Mouse (Mus musculus) liver, postnatal 0 days (tissue): Measurements from ENCODE around the gene Jade1. TPM values are rescaled to one million over a fixed set of nuclear protein-coding genes. Genes with fewer than 3 reads are reported as not detected.

Source experiments
- ATAC-seq: fragments of 200-750 bp; cut with Nextera tagmentation; 2 replicates; pipeline ENCODE4 v1.8.0; 2017; ENCODE audit warnings: mild to moderate bottlenecking, moderate library complexity
- DNase-seq: peaks from one replicate; pipeline ENCODE4 v3.0.0-alpha.2; 2016
- H3K27ac ChIP-seq: fragments of 300-500 bp; sonication (generic); 2 replicates; pipeline ENCODE4 v1.5.1; 2014; ENCODE audit warnings: antibody characterized with exemption, moderate library complexity, mild to moderate bottlenecking, low read depth
- H3K27me3 ChIP-seq: fragments of 300-500 bp; sonication (generic); 2 replicates; pipeline ENCODE4 v1.6.1; 2014; ENCODE audit warnings: low read length, control low read depth, mixed read lengths; ENCODE audit not compliant: insufficient read depth
- H3K36me3 ChIP-seq: fragments of 300-500 bp; sonication (generic); replicated peaks from 2 replicates; pipeline ENCODE4 v1.6.1; 2014; ENCODE audit warnings: mild to moderate bottlenecking, control low read depth, low read length, moderate library complexity, mixed read lengths; ENCODE audit not compliant: insufficient read depth
- H3K4me1 ChIP-seq: fragments of 300-500 bp; sonication (generic); 2 replicates; pipeline ENCODE4 v1.6.1; 2014; ENCODE audit warnings: antibody characterized with exemption, mild to moderate bottlenecking, control low read depth; ENCODE audit not compliant: insufficient read depth
- H3K4me2 ChIP-seq: fragments of 300-500 bp; sonication (generic); 2 replicates; pipeline ENCODE4 v1.6.1; 2014; ENCODE audit warnings: low read depth, mild to moderate bottlenecking, low read length, moderate library complexity, mixed read lengths
- H3K4me3 ChIP-seq: fragments of 300-500 bp; sonication (generic); 2 replicates; pipeline ENCODE4 v1.5.1; 2014; ENCODE audit warnings: low read depth, low read length
- H3K9ac ChIP-seq: fragments of 300-500 bp; sonication (generic); replicated peaks from 2 replicates; pipeline ENCODE4 v1.6.1; 2014; ENCODE audit warnings: mild to moderate bottlenecking, moderate library complexity
- H3K9me3 ChIP-seq: fragments of 300-500 bp; sonication (generic); 2 replicates; pipeline ENCODE4 v1.6.1; 2016; ENCODE audit warnings: mild to moderate bottlenecking, control low read depth, low read length, mixed read lengths
- CTCF ChIP-seq: sonication (generic); IDR thresholded peaks from 2 replicates; pipeline ENCODE4 v1.5.1; 2016; ENCODE audit warnings: antibody characterized with exemption, low read depth
- EP300 ChIP-seq: IDR thresholded peaks from 2 replicates; pipeline ENCODE4 v1.6.1; 2016; ENCODE audit warnings: antibody characterized with exemption, low read depth, mild to moderate bottlenecking
- WGBS: fragments of 180-500 bp; shearing (Covaris S2); extraction: QIAGEN DNeasy Blood & Tissue Kit; methylation state at CpG from one replicate; pipeline ENCODE4 v1.1.7; 2014; ENCODE audit not compliant: insufficient replicate concordance; 5-methylcytosine and 5-hydroxymethylcytosine counted together
- polyA plus RNA-seq: library from polyadenylated mRNA; unstranded; fragments of >200 nt; fragmentation: Nextera tagmentation; extraction: Ambion mirVana; gene quantifications from 2 replicates; pipeline ENCODE4 v1.2.1, GENCODE M21; 2015

The Jade1 gene
- polyA plus RNA-seq, 1 experiment from 2014 or later: 7.2 TPM

DNA sequence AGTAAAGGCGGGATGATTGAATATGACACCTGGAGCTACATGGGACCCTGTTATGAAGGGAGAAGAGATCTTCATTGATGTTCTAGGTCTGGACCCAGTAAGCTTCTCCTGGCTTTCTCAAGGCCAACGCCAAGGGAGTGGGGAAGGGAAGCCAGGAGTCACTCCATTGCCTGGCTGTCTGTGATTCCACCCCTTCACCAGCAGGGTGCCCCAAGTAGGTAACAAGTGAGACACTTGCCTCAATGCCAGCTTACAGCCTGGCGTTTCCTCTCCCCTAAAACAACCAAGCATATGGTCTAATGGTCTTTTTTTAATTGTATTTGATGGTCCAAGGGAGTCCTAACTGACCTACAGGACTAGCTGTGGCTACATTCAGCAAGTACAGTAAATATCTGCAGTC lies 14.2 kb upstream of the Jade1 start:
- Histone ChIP-seq H3K4me1 (no peaks in the 10 kb centered on the region), H3K4me3 (no peak overlapping the region), H3K9me3 (no peaks in the 10 kb centered on the region), H3K9ac (no peak overlapping the region), H3K4me2 (no peak overlapping the region), H3K36me3 (no peaks in the 10 kb centered on the region), H3K27ac (no peak overlapping the region), H3K27me3 (no peaks in the 10 kb centered on the region)
- ATAC-seq: no peak
- DNase-seq: no peak
- WGBS: 69% methylated on average over 3 of the region's 3 CpGs
- TF ChIP-seq CTCF: peak; percentile 54
- TF ChIP-seq EP300: no peak

DNA sequence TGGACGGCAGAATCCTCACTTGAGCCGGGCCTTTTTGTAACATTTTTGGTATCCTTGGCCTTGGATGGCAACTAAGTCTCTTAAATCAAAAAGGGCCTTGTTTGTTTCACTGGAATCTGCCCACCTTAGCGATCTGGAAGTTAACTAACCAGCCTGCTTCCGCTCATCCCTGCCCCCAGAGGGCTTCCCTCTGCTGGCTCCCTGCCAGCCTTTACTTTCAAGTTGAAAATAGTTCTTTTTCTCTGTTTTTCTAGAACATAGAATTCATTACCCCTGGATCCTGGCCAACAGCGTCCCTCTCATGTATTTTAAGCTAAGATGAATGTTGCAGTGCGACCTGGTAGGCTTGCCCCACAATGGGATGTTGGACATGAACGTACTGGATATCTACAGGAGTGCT lies 11.1 kb upstream of the Jade1 start:
- H3K9me3 ChIP-seq: no peaks in the 10 kb centered on the region
- no peak overlapping the region for H3K4me3 ChIP-seq
- H3K4me2 ChIP-seq: no peak overlapping the region
- DNase-seq: no peak
- WGBS: 70% methylated on average over 7 of the region's 7 CpGs
- H3K9ac ChIP-seq: no peak overlapping the region
- H3K27ac ChIP-seq: no peak overlapping the region
- H3K4me1 ChIP-seq: no peaks in the 10 kb centered on the region
- TF ChIP-seq EP300 (no peak), CTCF (no peak)
- ATAC-seq: no peak
- no peaks in the 10 kb centered on the region for H3K36me3 ChIP-seq
- no peaks in the 10 kb centered on the region for H3K27me3 ChIP-seq

GRCm38 (mm10) chr3:41547289-41547688 lies 8.2 kb upstream of the Jade1 start:
- DNase-seq: no peak
- no peaks in the 10 kb centered on the region for H3K4me1 ChIP-seq
- no peak overlapping the region for H3K4me2 ChIP-seq
- H3K9me3 ChIP-seq: no peaks in the 10 kb centered on the region
- no peaks in the 10 kb centered on the region for H3K27me3 ChIP-seq
- no peaks in the 10 kb centered on the region for H3K36me3 ChIP-seq
- no peak overlapping the region for H3K27ac ChIP-seq
- no peak overlapping the region for H3K4me3 ChIP-seq
- 83% methylated on average over 5 of the region's 5 CpGs for WGBS
- no peak overlapping the region for H3K9ac ChIP-seq
- ATAC-seq: no peak
- TF ChIP-seq EP300 (no peak), CTCF (no peak)

DNA sequence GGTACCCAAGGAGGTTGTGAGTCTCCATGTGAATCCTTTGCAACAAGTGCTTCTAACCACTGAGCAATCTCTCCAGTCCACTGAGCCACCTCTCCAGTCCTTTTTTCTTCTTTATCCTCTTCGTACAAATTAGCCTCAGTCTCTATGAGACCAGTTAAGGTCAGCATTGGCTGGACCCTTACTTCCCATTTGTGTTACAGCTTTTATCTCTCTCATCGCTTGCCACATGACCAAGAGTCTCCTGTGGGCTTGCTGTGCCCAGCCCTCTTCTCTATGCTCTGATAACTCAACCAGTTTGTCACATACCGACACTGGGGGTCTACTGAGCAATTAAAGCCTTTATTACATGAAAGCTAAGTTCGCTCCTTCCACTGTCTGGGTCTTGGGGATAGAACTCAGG lies 7.3 kb upstream of the Jade1 start:
- Histone ChIP-seq H3K27ac (no peak overlapping the region), H3K4me2 (no peak overlapping the region), H3K9me3 (no peaks in the 10 kb centered on the region), H3K27me3 (no peaks in the 10 kb centered on the region), H3K4me1 (0 out of 2 replicates have a peak, but pooled peaks cover 3% of the 10 kb centered on the region), H3K36me3 (no peaks in the 10 kb centered on the region), H3K9ac (no peak overlapping the region), H3K4me3 (no peak overlapping the region)
- WGBS: 77% methylated on average over 4 of the region's 4 CpGs
- TF ChIP-seq EP300: no peak
- TF ChIP-seq CTCF: no peak
- no peak for ATAC-seq
- no peak for DNase-seq

DNA sequence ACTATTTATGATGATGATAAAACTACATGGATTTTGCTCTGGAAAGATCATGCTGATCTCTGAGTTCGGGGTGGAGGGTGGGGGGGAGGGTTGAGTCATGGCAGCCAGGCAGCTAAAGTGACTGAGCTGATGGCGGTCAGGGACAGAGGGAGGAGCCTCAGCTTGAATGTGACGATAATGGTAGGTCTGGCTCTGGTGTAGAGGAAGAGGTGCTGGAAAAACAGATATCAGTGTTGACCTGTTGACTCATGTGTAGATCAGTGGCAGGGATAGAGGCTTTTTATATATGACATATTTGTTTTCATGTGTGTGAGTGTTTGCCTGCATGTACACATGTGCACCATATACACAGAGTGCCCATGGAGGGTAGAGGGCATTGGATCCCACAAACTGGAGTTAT lies 3.9 kb upstream of the Jade1 start:
- no peak overlapping the region for H3K4me2 ChIP-seq
- 51% methylated on average over 3 of the region's 3 CpGs for WGBS
- no peak overlapping the region for H3K27ac ChIP-seq
- no peaks in the 10 kb centered on the region for H3K9me3 ChIP-seq
- no peak for ATAC-seq
- TF ChIP-seq EP300: no peak
- TF ChIP-seq CTCF: no peak
- H3K27me3 ChIP-seq: no peaks in the 10 kb centered on the region
- H3K36me3 ChIP-seq: no peaks in the 10 kb centered on the region
- H3K4me1 ChIP-seq: 0 out of 2 replicates have a peak, but pooled peaks cover 6% of the 10 kb centered on the region
- no peak overlapping the region for H3K4me3 ChIP-seq
- H3K9ac ChIP-seq: no peak overlapping the region
- DNase-seq: no peak

- Histone ChIP-seq H3K9ac (no peak overlapping the region), H3K27ac (no peak overlapping the region), H3K4me1 (0 out of 2 replicates have a peak, but pooled peaks cover 6% of the 10 kb centered on the region), H3K9me3 (no peaks in the 10 kb centered on the region), H3K4me2 (no peak overlapping the region), H3K36me3 (no peaks in the 10 kb centered on the region), H3K27me3 (no peaks in the 10 kb centered on the region), H3K4me3 (no peak overlapping the region)
- 30% methylated on average over 11 of the region's 11 CpGs for WGBS
- TF ChIP-seq CTCF: no peak
- TF ChIP-seq EP300: no peak
- ATAC-seq (no peak), DNase-seq (no peak)
Measured at GRCm38 (mm10) chr3:41552777-41553548, 2.6 kb upstream of the Jade1 start.
